Mouse (Mus musculus) C2C12 (cell line): ENCODE results near the gene Gsg1l. TPM values are rescaled to one million over a fixed set of nuclear protein-coding genes. Genes with fewer than 3 reads are reported as not detected.

ENCODE experiments used
- H3K27me3 ChIP-seq: one replicate; pipeline ENCODE4 v1.6.1; 2011; ENCODE audit not compliant: control insufficient read depth, insufficient read depth, insufficient read length
- H3K36me3 ChIP-seq: one replicate; pipeline ENCODE4 v1.6.1; 2011; ENCODE audit not compliant: control insufficient read depth, insufficient read depth
- H3K4me3 ChIP-seq: one replicate; pipeline ENCODE4 v1.5.1; 2011; ENCODE audit warnings: mild to moderate bottlenecking, control low read depth; ENCODE audit not compliant: poor library complexity, insufficient read depth, severe bottlenecking
- H3K79me2 ChIP-seq: one replicate; pipeline ENCODE4 v1.6.1; 2011; ENCODE audit not compliant: control insufficient read depth, insufficient read depth
- H3K79me3 ChIP-seq: one replicate; pipeline ENCODE4 v1.6.1; 2011; ENCODE audit warnings: low read depth, control low read depth
- H3ac ChIP-seq: one replicate; pipeline ENCODE3; 2011; ENCODE audit warnings: low read depth; ENCODE audit not compliant: control insufficient read depth, insufficient read length
- CEBPB ChIP-seq: IDR thresholded peaks from one replicate; pipeline ENCODE4 v1.6.1; 2011; ENCODE audit warnings: low read depth, mild to moderate bottlenecking, control low read depth, moderate library complexity
- CTCF ChIP-seq: IDR thresholded peaks from one replicate; pipeline ENCODE4 v1.5.1; 2011; ENCODE audit not compliant: control insufficient read depth, insufficient read depth, insufficient read length
- FOSL1 ChIP-seq: IDR thresholded peaks from one replicate; pipeline ENCODE4 v1.8.0; 2011; ENCODE audit warnings: mild to moderate bottlenecking, low read length; ENCODE audit not compliant: poor library complexity, insufficient read depth, severe bottlenecking
- MAX ChIP-seq: IDR thresholded peaks from one replicate; pipeline ENCODE4 v1.6.1; 2011; ENCODE audit warnings: mild to moderate bottlenecking, control low read depth
- MYOD1 ChIP-seq: IDR thresholded peaks from one replicate; pipeline ENCODE4 v1.6.1; 2011; ENCODE audit warnings: low read depth; ENCODE audit not compliant: control insufficient read depth, insufficient read length
- MYOG ChIP-seq: IDR thresholded peaks from one replicate; pipeline ENCODE4 v1.6.1; 2011; ENCODE audit not compliant: control insufficient read depth, insufficient read length; ENCODE audit errors: extremely low read depth
- USF1 ChIP-seq: IDR thresholded peaks from one replicate; pipeline ENCODE4 v1.6.1; 2011; ENCODE audit warnings: low read depth, mild to moderate bottlenecking, control low read depth, moderate library complexity
- polyA plus RNA-seq: library from polyadenylated mRNA; unstranded; fragments of >200 nt; fragmentation: generic; extraction: Trizol; gene quantifications from one replicate; pipeline ENCODE4 v1.2.1, GENCODE M21; 2012; ENCODE audit warnings: missing spikeins

Gene Gsg1l
- polyA plus RNA-seq, 1 experiment = not detected

DNA sequence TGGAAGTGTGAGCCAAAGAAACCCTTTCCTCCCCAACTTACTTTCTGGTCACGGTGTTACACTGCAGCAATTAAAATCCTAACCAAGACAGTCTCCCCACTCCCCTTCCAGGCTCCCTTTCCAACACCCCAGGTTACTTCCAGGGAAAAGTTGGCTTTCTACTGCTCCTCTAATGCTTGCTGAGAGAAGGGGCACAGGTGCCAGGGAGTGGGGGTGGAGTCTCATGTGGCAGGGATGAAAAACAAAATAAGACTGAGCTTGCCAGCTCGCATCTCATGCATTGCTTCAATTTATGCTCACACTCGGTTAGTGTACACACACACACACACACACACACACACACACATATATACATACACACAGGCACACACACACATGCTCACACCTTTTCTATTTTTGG, 46.9 kb downstream of the Gsg1l start:
- Histone ChIP-seq H3K4me3 (no peak overlapping the region), H3K79me2 (no peaks in the 10 kb centered on the region), H3ac (no peak overlapping the region), H3K79me3 (no peaks in the 10 kb centered on the region), H3K36me3 (no peaks in the 10 kb centered on the region), H3K27me3 (peaks cover 46% of the 10 kb centered on the region)
- TF ChIP-seq FOSL1 = no peak
- TF ChIP-seq USF1 = no peak
- no peak for TF ChIP-seq CTCF
- no peak for TF ChIP-seq MAX
- TF ChIP-seq MYOD1 = no peak
- no peak for TF ChIP-seq CEBPB
- no peak for TF ChIP-seq MYOG

DNA sequence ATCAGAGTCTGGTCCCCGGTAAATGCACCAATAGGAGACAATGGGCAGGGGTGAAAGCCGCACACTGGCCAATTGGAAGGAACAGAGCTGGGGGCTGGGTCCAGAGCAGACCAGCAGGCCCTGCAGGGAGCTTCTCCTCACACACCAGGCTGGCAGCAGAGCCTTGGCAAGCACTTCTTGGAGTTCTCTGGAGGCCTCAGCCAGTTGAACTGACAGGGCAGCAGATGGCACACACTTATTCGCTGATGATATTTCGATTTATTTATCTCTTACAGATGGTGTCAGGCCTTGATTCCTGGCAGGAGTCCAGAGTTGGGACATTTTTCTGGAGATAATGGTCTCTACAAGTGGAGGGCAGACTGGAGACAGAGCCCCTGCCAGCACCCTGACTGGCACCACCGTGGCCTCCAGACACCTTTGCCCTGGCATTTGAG, 49.4 kb downstream of the Gsg1l start:
- Histone ChIP-seq H3ac (no peak overlapping the region), H3K79me3 (no peaks in the 10 kb centered on the region), H3K36me3 (no peaks in the 10 kb centered on the region), H3K79me2 (no peaks in the 10 kb centered on the region), H3K4me3 (no peak overlapping the region), H3K27me3 (peaks cover 40% of the 10 kb centered on the region)
- no peak for TF ChIP-seq CTCF
- TF ChIP-seq CEBPB = no peak
- TF ChIP-seq USF1 = no peak
- no peak for TF ChIP-seq MYOD1
- TF ChIP-seq MYOG = no peak
- TF ChIP-seq MAX = no peak

DNA sequence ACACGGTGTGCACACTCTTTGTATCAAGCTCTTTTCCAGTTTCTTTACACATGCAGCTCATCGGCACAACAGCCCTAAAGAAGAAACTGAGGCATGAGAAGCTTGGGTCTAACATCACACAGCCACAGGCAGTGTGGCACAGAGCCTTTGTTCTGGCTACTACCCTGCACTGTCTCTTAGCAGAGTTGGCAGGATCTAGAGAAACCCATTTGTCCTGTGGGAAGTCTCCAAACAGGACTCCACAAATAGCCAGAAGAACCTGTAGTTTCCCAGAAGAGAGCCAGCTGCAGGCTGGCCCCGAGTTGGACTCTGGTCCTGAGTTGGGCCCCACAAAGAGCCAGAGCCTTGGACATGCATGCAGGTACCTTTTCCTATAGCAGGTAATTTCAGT, 49.9 kb downstream of the Gsg1l start:
- Histone ChIP-seq H3K79me3 (no peaks in the 10 kb centered on the region), H3K36me3 (no peaks in the 10 kb centered on the region), H3K4me3 (no peak overlapping the region), H3K79me2 (no peaks in the 10 kb centered on the region), H3K27me3 (peaks cover 40% of the 10 kb centered on the region), H3ac (no peak overlapping the region)
- TF ChIP-seq CEBPB = no peak
- no peak for TF ChIP-seq MYOD1
- no peak for TF ChIP-seq MYOG
- TF ChIP-seq USF1 = no peak

DNA sequence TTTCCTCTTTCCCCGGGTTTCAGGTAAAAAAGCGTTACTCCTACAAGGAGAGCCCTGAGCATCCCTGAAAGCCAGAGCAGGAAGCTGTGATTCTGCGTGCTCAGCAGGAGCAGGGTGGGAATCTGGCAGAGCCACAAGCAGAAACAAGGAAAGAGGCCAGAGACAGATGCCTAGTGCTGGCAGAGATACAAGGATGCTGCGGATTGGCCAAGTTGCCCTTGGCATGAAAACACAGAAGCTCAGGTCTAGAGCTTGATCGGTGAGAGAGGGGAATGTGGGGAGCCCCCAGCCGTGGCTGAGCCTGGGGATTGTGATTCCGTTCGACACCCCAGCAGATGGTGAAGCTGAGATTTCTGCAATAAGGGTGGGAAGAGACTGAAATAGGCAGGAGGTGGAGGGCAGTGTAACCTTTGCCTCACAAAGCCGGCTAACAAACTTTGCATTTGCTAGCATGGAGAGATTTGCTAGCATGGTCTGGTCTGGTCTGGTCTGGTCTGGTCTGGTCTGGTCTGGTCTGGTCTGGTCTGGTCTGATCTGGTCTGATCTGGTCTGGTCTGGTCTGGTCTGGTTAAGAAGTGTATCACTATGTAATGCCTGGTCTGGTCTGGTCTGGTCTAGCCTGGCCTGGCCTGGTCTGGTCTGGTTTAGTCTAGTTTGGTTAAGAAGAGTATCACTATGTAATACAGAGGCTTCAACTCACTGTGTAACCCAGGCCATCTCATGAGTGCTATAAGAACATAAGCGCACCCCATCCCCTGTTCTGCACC, 50.4 kb downstream of the Gsg1l start:
- H3K36me3 ChIP-seq = no peaks in the 10 kb centered on the region
- no peak overlapping the region for H3K4me3 ChIP-seq
- no peaks in the 10 kb centered on the region for H3K79me3 ChIP-seq
- no peaks in the 10 kb centered on the region for H3K79me2 ChIP-seq
- no peak for TF ChIP-seq MYOG
- no peak for TF ChIP-seq MAX
- no peak for TF ChIP-seq MYOD1
- TF ChIP-seq CTCF = no peak
- no peak for TF ChIP-seq FOSL1
- TF ChIP-seq CEBPB = no peak
- no peak for TF ChIP-seq USF1
- peaks cover 37% of the 10 kb centered on the region for H3K27me3 ChIP-seq
- H3ac ChIP-seq = no peak overlapping the region

DNA sequence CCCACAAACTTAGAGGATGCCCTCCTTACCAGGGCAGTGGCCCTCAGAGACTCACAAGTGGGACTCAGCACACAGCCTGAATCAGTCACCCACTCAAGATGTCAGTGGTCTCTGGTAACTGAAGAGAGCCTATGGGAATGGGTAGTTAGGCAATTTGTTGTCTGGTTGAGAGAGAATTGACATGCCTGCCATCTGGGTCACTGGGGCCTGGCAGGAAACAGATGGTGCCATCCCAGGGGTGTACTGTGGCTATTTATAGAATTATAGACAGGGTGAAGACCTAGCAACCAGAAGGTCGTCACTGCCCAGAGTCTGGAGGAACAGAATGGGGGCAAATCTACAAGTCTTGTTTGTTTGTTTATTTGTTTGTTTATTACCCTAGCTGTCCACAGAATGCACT, 54.8 kb downstream of the Gsg1l start:
- H3K79me3 ChIP-seq = no peaks in the 10 kb centered on the region
- H3K27me3 ChIP-seq = peaks cover 21% of the 10 kb centered on the region
- TF ChIP-seq CEBPB = no peak
- TF ChIP-seq MYOG = no peak
- no peak for TF ChIP-seq MYOD1
- TF ChIP-seq FOSL1 = no peak
- no peak for TF ChIP-seq CTCF
- TF ChIP-seq MAX = no peak
- no peak for TF ChIP-seq USF1
- H3K79me2 ChIP-seq = no peaks in the 10 kb centered on the region
- H3K4me3 ChIP-seq = no peak overlapping the region
- no peaks in the 10 kb centered on the region for H3K36me3 ChIP-seq
- no peak overlapping the region for H3ac ChIP-seq

DNA sequence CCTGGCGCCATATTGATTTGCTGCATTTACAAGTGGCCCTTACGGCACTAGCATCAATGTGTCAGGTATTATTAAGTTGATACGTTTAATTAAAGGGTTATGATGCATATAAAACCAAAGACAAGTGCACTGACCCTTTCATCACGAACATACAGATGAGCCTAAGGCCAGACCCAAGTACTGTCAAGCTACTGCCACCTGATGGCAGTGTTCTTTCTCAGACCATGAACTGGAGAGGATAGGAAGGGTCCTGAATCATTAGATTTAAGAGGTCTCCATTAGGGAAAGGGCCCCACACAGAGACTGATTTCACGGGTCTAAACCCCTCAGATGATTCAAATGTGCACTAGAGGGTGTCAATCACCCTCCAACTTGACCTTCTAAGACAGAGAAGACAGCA, 55.6 kb downstream of the Gsg1l start:
- TF ChIP-seq CTCF = no peak
- TF ChIP-seq MYOG = no peak
- TF ChIP-seq FOSL1 = no peak
- no peak for TF ChIP-seq USF1
- no peak for TF ChIP-seq MYOD1
- no peak for TF ChIP-seq MAX
- H3K79me2 ChIP-seq = no peaks in the 10 kb centered on the region

More for the DNA sequence above, 55.6 kb downstream of the Gsg1l start:
- H3ac ChIP-seq = no peak overlapping the region
- no peak overlapping the region for H3K4me3 ChIP-seq
- no peaks in the 10 kb centered on the region for H3K36me3 ChIP-seq
- H3K27me3 ChIP-seq = peaks cover 18% of the 10 kb centered on the region
- no peaks in the 10 kb centered on the region for H3K79me3 ChIP-seq
